In the genomic region with DNA sequence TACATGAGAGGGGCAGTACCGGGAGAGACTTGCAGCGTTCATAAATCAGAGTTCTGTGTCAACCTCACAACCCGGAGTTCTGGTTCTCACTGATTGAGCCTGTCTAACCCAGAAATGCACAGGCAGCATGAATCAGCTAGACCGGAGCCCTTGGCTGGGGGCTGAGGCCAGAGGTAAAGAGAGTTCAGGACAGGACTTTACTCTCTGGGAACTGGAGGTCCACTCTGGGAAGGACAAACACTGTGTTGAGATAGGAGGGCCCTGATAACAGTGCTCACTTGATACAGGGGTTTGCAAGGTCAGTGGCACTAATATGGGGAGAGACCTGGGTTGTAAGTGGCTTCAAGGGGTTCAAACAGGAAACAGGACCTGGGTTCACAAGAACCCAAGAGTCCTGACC, we compare ENCODE assay signal across 21 mouse cellular contexts. TPM values are rescaled to one million over a fixed set of nuclear protein-coding genes. Genes with fewer than 3 reads are reported as not detected.
DNase-seq lines count a peak whose midpoint lies in the region; ATAC-seq and TF ChIP-seq lines count a peak whose summit lies in the region.
"Had no signal": no experiment of that assay in that cellular context is flagged by ENCODE, and none has a peak within 500 bp of the region (broad histone marks: within the 10 kb centered on the region; RNA-seq: fewer than 3 reads in every experiment).

No protein-coding gene starts in this region.

- H3K4me2 ChIP-seq in intestine, postnatal 0 days (replicated peaks; ENCODE audit: low read depth), result no peak overlapping the region
- H3K4me2 ChIP-seq in liver, embryonic 12.5 days, result no peak overlapping the region
- H3K4me2 ChIP-seq in stomach, embryonic 15.5 days, result no peak overlapping the region
- H3K4me2 ChIP-seq: forebrain, embryonic 12.5 days; heart, embryonic 11.5 days; hindbrain, embryonic 14.5 days; lung, embryonic 15.5 days; midbrain, embryonic 11.5 days had no signal

- no peak for TF ChIP-seq CTCF in intestine, postnatal 0 days (IDR thresholded peaks at IDR 0.05; ENCODE audit: low read depth)

- peak; percentile 55 for ATAC-seq in intestine, postnatal 0 days
- ATAC-seq in liver, embryonic 12.5 days, result peak; percentile 62; the same call in 1 of the 2 replicates
- peak; percentile 71; the same call in 1 of the 2 replicates for ATAC-seq in stomach, embryonic 15.5 days (ENCODE audit: insufficient read depth, low FRiP score, low read depth)
- ATAC-seq: activated CD4-positive, CD25-positive, alpha-beta regulatory T cell, adult 4 months; Patski had no signal

- H3K27ac ChIP-seq in intestine, postnatal 0 days (ENCODE audit: low read depth, low read length), result peak overlapping the region; percentile 69
- peak overlapping the region; percentile 66 for H3K27ac ChIP-seq in liver, embryonic 12.5 days
- H3K27ac ChIP-seq in stomach, embryonic 15.5 days, result peak overlapping the region; percentile 77
- H3K27ac ChIP-seq: forebrain, embryonic 12.5 days; hindbrain, embryonic 14.5 days; lung, embryonic 15.5 days; macrophage had no signal

- WGBS in intestine, postnatal 0 days, result 24% methylated on average over 4 of the region's 4 CpGs
- 44% methylated on average over 4 of the region's 4 CpGs for WGBS in liver, embryonic 12.5 days (ENCODE audit: insufficient replicate concordance)
- 37% methylated on average over 4 of the region's 4 CpGs for WGBS in stomach, embryonic 15.5 days

- H3K4me1 ChIP-seq in intestine, postnatal 0 days (replicated peaks; ENCODE audit: control insufficient read depth, insufficient read depth, low read length), result 0 out of 2 replicates have a peak, but pooled peaks cover 9% of the 10 kb centered on the region
- peaks cover 12% of the 10 kb centered on the region; the same call in 1 of the 2 replicates for H3K4me1 ChIP-seq in liver, embryonic 12.5 days
- H3K4me1 ChIP-seq in stomach, embryonic 15.5 days, result no peaks in the 10 kb centered on the region
- H3K4me1 ChIP-seq: forebrain, embryonic 12.5 days; lung, embryonic 15.5 days had no signal

- no peak overlapping the region for H3K4me3 ChIP-seq in intestine, postnatal 0 days (ENCODE audit: low read depth, low read length)
- no peak overlapping the region for H3K4me3 ChIP-seq in liver, embryonic 12.5 days
- H3K4me3 ChIP-seq in stomach, embryonic 15.5 days (replicated peaks), result no peak overlapping the region
- H3K4me3 ChIP-seq: forebrain, embryonic 12.5 days; lung, embryonic 15.5 days had no signal

- no peaks in the 10 kb centered on the region for H3K27me3 ChIP-seq in intestine, postnatal 0 days (replicated peaks; ENCODE audit: control insufficient read depth, insufficient read depth, low read length)
- H3K27me3 ChIP-seq in liver, embryonic 12.5 days (replicated peaks), result peaks cover 9% of the 10 kb centered on the region; the same call in 1 of the 2 replicates
- H3K27me3 ChIP-seq in stomach, embryonic 15.5 days (replicated peaks), result no peaks in the 10 kb centered on the region
- H3K27me3 ChIP-seq: forebrain, embryonic 12.5 days; lung, embryonic 15.5 days; Patski had no signal

- peak; percentile 55 for DNase-seq in kidney, adult 9 months
- DNase-seq in kidney, adult 18-20 months, result no peak
- no peak for DNase-seq in cerebellum, adult 11-12 months
- DNase-seq in thymus, postnatal 0 days (ENCODE audit: low spot score), result no peak
- DNase-seq: cerebellum, adult 18-20 months; cerebellum, postnatal 36 days; kidney, adult 11 months; thymus, postnatal 25 days had no signal

- no peaks in the 10 kb centered on the region for H3K9me3 ChIP-seq in intestine, postnatal 0 days (ENCODE audit: control insufficient read depth)
- H3K9me3 ChIP-seq in liver, embryonic 12.5 days (replicated peaks), result no peaks in the 10 kb centered on the region
- H3K9me3 ChIP-seq in stomach, embryonic 15.5 days, result no peaks in the 10 kb centered on the region
- H3K9me3 ChIP-seq: forebrain, embryonic 12.5 days; lung, embryonic 15.5 days had no signal

- H3K36me3 ChIP-seq in intestine, postnatal 0 days (ENCODE audit: control insufficient read depth, insufficient read depth), result no peaks in the 10 kb centered on the region
- no peaks in the 10 kb centered on the region for H3K36me3 ChIP-seq in liver, embryonic 12.5 days
- H3K36me3 ChIP-seq in stomach, embryonic 15.5 days, result no peaks in the 10 kb centered on the region
- H3K36me3 ChIP-seq: forebrain, embryonic 12.5 days; lung, embryonic 15.5 days had no signal

- H3K9ac ChIP-seq in intestine, postnatal 0 days (ENCODE audit: low read depth, low read length), result no peak overlapping the region
- no peak overlapping the region for H3K9ac ChIP-seq in liver, embryonic 12.5 days
- H3K9ac ChIP-seq in stomach, embryonic 15.5 days, result no peak overlapping the region
- H3K9ac ChIP-seq: forebrain, embryonic 12.5 days; hindbrain, embryonic 14.5 days; lung, embryonic 15.5 days had no signal

RNA-seq across cellular contexts. Expression of a gene that starts 7.5 kb away (rescaled TPM):
- 92.7 and 96.3 TPM in 2 replicates for polyA plus RNA-seq in intestine, postnatal 0 days (2015; fragmentation: Nextera tagmentation; extraction: Ambion mirVana)
- polyA plus RNA-seq in liver, embryonic 12.5 days (2016; fragmentation: Nextera tagmentation; extraction: Ambion mirVana), result 228 and 237 TPM in 2 replicates
- 546 and 570 TPM in 2 replicates for polyA plus RNA-seq in stomach, embryonic 15.5 days (2015; fragmentation: Nextera tagmentation; extraction: Ambion mirVana)
- polyA plus RNA-seq in thymus, postnatal 0 days (2015; fragmentation: Nextera tagmentation; extraction: Ambion mirVana), result 31.5 and 32.9 TPM in 2 replicates

RNA-seq across cellular contexts. Expression of a gene that starts 19.4 kb away (rescaled TPM):
- polyA plus RNA-seq in intestine, postnatal 0 days (2015; fragmentation: Nextera tagmentation; extraction: Ambion mirVana), result 28.4 and 30.5 TPM in 2 replicates
- polyA plus RNA-seq in liver, embryonic 12.5 days (2016; fragmentation: Nextera tagmentation; extraction: Ambion mirVana), result 16.2 and 16.6 TPM in 2 replicates
- 23.0 and 28.8 TPM in 2 replicates for polyA plus RNA-seq in stomach, embryonic 15.5 days (2015; fragmentation: Nextera tagmentation; extraction: Ambion mirVana)
- polyA plus RNA-seq in thymus, postnatal 0 days (2015; fragmentation: Nextera tagmentation; extraction: Ambion mirVana), result 10.8 and 11.6 TPM in 2 replicates

RNA-seq across cellular contexts. Expression of a gene that starts 39.1 kb away (rescaled TPM):
- 94.6 and 108 TPM in 2 replicates for polyA plus RNA-seq in intestine, postnatal 0 days (2015; fragmentation: Nextera tagmentation; extraction: Ambion mirVana)
- polyA plus RNA-seq in liver, embryonic 12.5 days (2016; fragmentation: Nextera tagmentation; extraction: Ambion mirVana), result 7.6 and 7.8 TPM in 2 replicates
- polyA plus RNA-seq in stomach, embryonic 15.5 days (2015; fragmentation: Nextera tagmentation; extraction: Ambion mirVana), result 173 and 200 TPM in 2 replicates
- 25.3 and 26.8 TPM in 2 replicates for polyA plus RNA-seq in thymus, postnatal 0 days (2015; fragmentation: Nextera tagmentation; extraction: Ambion mirVana)
- polyA plus RNA-seq: activated CD4-positive, CD25-positive, alpha-beta regulatory T cell, adult 4 months had no signal

RNA-seq across cellular contexts. Expression of a gene that starts 56.2 kb away (rescaled TPM):
- 53.9 and 60.7 TPM in 2 replicates for polyA plus RNA-seq in intestine, postnatal 0 days (2015; fragmentation: Nextera tagmentation; extraction: Ambion mirVana)
- 7.9 and 10.0 TPM in 2 replicates for polyA plus RNA-seq in liver, embryonic 12.5 days (2016; fragmentation: Nextera tagmentation; extraction: Ambion mirVana)
- 70.3 and 88.2 TPM in 2 replicates for polyA plus RNA-seq in stomach, embryonic 15.5 days (2015; fragmentation: Nextera tagmentation; extraction: Ambion mirVana)
- polyA plus RNA-seq in thymus, postnatal 0 days (2015; fragmentation: Nextera tagmentation; extraction: Ambion mirVana), result 1.6 and 1.8 TPM in 2 replicates
- polyA plus RNA-seq: activated CD4-positive, CD25-positive, alpha-beta regulatory T cell, adult 4 months; forebrain, embryonic 12.5 days; hindbrain, embryonic 14.5 days; limb, embryonic 11.5 days; macrophage; midbrain, embryonic 11.5 days; neural tube, embryonic 14.5 days; Patski had no signal
